Mouse (Mus musculus) cerebellum, adult 9-10 months (tissue): ENCODE results near the gene Pkd1l2.

Source experiments
- DNase-seq: peaks from one replicate; pipeline ENCODE4 v3.0.0; 2022

Gene Pkd1l2

GRCm38 (mm10) chr8:117082947-117083559, 804 bp upstream of the Pkd1l2 start:
- DNase-seq, result no peak

GRCm38 (mm10) chr8:117079652-117080051, 2.6 kb downstream of the Pkd1l2 start:
- DNase-seq, result no peak

- DNase-seq, result no peak
Observed at GRCm38 (mm10) chr8:117078367-117078926, 3.8 kb downstream of the Pkd1l2 start.

DNA sequence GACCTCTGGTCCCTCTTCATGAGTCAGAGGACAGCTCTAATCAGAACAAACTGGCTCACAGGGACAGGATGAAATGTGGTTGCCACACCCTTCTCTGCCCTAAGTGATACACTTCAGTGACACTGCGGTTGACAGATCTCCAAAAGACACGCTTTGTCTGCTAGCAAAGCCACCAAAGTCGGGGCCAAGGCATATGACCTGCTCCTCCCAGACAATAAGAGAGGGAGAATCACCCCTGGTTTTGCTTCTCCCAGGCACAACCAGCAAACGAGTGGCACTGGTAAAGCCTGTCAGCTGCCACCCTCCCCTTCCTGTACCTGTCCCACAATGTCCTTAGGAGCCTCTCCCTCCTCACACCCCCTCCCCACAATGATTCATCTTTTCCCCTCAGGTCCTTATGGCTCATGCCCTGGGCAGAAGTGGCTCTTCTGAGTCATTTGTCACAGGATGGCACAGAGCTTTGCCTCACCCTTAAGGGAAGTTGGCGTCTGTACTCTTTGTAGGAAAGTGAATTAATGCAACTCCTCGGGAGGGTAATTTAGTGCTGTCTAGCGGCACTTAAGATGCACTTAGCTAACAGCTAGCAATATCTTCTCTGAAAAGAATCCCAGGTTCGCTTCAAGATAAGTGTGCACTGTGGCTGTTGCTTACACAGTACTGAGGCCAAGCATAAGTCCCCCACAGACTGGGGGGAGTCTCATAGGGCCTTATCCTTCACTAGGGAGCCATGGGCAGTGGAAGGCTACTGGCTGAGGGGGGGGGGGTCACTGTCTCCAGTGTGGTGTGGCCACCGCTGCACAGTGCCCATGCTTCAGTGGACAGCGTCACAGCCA, 7.7 kb downstream of the Pkd1l2 start:
- DNase-seq, result no peak

DNA sequence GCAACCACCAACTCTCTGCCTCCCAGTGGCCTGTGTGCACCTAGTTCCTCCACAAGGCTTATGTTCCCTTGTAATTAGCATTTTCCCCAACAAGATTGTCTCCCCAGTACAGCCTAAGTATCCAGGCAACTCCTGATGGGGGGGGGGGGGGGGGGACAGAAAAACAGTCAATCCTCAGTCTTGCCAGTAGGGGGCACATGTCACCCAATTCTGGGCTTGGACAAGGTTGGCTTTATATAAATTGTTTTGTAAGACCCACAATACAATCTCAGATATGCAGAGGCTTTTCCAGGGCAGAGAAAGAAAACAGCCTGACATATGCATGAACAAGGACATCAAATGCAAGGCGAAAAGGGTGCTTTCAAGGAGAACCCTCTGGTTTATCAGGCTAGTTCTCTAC, 12.5 kb downstream of the Pkd1l2 start:
- no peak for DNase-seq

GRCm38 (mm10) chr8:117068294-117068693, 14.0 kb downstream of the Pkd1l2 start:
- DNase-seq, result no peak

DNA sequence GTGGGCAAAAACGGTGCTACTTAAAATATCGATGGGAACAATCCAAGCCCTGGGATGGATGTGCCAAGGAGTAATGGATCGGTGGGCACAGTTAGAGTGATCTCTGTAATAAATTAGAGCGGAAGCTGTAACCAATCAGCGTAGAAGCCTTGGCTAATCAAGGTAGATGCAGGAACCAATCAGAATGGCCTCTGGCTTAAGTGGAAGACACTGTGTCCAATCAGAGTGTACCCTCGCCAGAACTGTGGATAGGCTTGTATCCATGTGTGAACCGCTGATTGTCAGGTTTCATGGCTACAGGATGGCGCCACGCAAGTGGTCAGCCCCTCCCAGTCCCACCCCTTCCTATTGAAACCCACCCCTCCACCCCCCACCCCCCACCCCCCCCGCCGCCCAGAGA, 14.9 kb downstream of the Pkd1l2 start:
- no peak for DNase-seq

DNA sequence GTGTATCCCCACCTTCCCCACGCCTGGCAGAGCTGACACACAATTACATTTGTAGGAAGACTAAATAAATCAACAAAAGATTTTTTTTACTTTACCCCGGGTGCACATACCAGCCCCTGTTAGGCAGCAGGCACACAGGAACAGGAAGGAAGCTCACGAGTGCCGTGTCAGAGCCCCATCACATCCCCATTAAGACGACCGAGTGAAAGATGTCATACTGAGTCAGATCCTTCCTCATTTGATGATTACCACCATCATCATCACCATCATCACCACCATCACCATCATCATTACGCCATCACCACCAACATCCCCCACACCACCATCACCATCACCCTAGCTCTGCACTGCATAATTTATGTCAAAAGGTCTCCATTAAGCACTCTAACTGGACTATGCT, 15.3 kb downstream of the Pkd1l2 start:
- DNase-seq, result no peak

DNA sequence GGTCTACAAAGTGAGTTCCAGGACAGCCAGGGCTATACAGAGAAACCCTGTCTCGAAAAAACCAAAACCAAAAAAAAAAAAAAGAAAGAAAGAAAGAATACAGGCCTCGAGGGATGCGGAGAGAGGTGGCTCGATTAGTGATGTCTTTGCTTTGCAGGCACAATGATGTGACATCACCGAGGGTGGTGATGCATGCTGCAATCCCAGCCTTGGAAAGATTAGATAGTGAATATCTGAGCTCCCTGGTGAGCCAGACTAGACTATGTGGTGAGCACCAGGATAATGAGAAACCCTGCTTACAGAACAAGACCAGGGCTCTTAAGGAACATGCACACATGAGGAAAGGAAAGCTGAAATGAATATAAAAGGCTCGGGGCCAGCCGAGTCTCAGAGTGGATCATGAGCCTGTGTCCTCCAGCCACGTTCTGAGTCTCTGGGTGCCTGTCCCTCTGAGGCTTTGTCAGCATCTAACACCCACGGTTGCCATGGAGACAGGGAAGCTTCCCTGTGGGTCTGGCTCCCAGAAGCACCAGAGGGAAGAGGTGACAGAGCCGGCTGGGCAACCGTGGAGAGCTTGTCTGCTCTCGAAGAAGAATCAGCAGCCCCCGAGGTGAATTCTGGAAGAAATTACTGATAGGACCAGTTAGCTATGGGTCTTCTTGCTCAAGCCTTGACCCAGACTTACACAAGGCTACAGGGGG, 20.9 kb downstream of the Pkd1l2 start:
- DNase-seq, result no peak

DNA sequence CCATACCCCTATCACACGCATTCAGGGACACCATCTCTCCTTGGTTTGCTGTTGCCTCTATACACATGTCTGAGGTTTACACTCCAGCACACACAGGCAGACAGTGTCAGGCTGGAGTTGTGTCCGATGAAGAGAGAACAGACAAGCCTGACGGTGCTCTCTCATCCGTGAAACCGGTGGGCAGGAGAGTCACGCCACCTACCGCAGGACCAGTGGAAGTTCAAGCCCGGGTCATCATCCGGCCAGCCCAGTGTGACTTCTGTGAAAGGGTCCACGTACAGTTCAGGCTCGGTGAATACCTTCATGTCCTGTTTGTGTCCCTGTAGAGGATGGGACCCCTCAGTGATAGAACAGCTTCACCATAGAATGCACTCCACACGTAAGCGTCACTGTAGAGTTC, 21.9 kb downstream of the Pkd1l2 start:
- DNase-seq, result no peak

GRCm38 (mm10) chr8:117059021-117059420, 23.2 kb downstream of the Pkd1l2 start:
- no peak for DNase-seq

DNA sequence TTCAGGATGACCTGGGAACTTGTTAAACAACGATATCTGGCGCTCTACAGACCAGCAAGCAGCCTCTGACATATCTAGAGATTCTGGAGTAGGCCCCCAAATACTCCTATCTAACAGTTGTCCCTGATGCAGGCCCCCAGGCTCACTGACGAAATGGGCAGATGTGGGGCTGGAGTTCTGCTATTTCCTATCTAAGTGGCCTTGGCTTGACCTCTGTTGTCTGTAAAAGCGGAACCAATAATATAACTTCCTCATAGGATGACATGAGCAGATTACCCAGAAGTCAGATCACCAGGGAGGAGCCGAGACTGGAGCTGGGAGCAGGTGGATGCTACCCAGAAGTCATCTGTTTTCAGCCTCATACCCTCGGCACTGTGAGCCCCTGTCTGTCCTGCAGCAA, 27.2 kb downstream of the Pkd1l2 start:
- DNase-seq, result no peak

DNA sequence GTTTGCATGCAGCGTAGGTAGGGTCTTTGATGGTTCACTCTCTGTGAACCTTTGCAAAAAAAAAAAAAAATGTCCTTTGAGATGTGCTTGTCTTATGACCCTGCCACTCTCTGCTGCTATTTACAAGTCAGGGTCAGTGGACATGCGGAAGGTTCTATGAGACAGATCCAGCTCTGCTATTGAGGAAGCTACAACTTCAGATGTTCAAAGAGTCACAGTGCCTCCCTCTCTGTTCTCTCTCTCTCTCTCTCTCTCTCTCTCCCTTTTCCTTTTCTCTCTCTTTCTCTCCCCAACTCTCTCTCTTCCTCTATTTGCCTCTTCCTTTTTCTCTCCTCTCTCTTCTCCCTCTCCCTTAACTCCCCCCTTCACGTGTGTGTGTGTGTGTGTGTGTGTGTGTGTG, 28.1 kb downstream of the Pkd1l2 start:
- no peak for DNase-seq

DNA sequence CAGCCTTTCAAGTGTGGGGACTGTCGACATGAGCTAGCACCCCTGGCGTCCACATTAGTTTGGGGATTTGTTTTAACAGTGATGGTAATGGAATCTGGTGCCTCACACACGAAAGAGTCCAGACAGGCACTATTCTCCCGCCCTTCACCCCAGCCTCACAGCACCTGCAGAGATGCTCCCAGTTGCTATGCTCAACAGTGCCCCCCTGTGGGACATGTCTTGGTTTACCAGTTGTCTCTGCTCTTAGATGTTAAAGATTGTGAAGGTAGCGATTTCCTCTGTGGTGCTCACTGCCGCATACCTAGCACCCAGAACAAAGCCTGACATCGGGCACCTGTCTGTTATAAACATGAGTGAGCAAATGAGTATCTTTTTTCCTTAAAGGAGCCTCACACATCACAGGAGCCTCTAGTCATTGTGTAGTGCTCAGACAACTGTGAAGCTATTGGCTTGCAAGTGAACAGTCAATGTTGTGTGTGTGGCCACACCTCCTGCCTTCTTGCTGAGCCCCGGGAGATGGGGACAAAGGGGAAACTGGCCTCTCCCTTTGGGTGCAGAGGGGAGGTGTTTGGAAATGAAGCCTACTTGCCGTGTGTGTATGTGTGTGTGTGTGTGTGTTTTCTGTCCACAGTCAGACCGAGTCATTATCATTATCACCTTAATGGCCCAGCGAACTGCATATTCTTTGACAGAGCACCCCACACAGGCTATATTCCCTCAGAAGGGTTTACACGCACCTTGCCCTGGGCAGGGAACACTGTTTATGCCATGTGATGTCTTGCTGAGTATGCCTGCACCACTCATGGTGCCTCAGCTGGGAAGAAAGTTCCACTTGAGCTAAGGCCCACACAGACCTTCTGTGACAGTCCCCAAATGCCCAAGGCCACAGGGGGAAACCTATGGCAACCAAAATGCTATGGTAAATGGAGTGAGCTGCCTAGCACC, 28.8 kb downstream of the Pkd1l2 start:
- no peak for DNase-seq

GRCm38 (mm10) chr8:117051316-117051715, 30.9 kb downstream of the Pkd1l2 start:
- no peak for DNase-seq

DNA sequence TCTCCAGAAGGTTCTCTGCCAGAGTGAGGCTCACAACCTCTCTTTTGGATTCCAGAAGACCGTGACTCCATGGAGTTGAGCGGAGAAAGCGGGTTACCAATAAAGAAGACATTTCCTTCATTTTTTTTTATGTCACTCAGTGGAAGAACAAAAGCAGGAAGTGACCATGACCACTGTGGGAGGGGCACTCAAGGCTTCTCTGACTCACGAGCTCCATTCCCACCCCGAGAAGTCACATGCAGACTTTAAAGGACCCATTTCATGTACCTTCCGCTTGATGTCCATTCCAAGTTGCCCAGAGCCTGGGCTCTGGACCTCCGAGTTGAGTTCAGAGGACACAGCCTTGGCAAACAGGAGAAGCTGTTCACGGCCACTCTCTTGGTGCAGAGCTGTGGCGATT, 31.5 kb downstream of the Pkd1l2 start:
- no peak for DNase-seq

DNA sequence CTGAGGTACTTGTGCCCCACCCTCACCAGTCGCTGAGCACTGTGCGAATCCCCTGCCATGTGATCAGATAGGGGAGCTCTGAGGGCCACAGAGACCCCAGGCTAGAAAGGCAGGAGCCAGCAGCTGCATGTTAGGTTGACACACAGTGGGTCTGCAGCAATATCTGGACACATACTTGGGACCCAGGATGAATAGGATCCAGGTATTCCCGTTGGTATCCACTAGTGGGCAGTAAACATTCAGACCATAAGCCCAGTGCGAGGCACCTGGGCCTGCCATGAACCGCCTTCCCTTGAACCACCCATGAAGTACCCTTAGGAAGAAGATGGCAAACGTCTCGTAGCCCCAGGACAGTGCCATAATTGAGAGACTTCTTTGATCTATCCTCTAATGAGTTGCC, 32.8 kb downstream of the Pkd1l2 start:
- no peak for DNase-seq

DNA sequence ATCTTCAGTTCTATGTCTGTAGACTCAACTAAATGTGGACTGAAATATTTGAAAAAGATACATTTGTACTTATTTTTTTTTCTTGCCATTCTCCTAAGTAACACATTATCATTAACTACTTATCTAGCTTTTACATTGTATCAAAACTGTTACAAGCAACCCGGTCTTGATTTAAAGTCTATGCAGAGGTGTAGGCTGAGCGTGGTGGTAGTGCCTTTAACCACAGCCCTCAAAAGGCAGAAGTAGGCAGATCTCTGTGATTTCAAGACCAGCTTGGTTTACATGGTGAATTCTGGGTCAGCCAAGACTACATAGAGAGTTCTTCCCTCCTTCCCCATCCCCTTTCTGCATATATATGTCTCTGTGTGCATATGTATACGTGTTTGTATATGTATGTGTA, 38.7 kb downstream of the Pkd1l2 start:
- DNase-seq, result no peak

GRCm38 (mm10) chr8:117039843-117040242, 42.4 kb downstream of the Pkd1l2 start:
- DNase-seq, result no peak

GRCm38 (mm10) chr8:117037374-117037935, 44.8 kb downstream of the Pkd1l2 start:
- DNase-seq, result no peak

DNA sequence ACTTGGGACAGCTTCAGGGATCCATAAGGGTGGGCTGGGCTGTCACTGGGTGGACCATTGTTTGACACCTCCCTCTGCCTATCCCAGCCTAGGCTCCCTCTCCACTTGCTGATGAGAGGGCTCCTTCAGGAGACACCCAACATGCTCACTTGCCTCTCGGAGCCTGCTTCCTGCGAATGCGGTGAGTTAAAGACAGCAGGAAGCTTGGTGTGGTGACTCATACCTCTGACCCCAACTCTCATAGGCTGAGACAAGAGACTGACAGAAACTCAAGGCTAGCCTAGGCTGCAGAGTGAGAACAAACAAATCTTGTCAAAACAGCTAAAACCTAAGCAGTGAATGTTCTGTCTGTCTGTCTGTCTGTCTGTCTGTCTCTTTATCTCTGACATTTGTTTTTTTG, 48.9 kb downstream of the Pkd1l2 start:
- DNase-seq, result no peak

GRCm38 (mm10) chr8:117032609-117033008, 49.6 kb downstream of the Pkd1l2 start:
- no peak for DNase-seq
